Mouse (Mus musculus) myocyte (in vitro differentiated cells): ENCODE measurements around the gene 2300002M23Rik. TPM values are rescaled to one million over a fixed set of nuclear protein-coding genes. Genes with fewer than 3 reads are reported as not detected.

ENCODE experiments used
- H3K27me3 ChIP-seq: one replicate; pipeline ENCODE4 v1.6.1; 2011; ENCODE audit not compliant: control insufficient read depth, insufficient read depth, insufficient read length
- H3K36me3 ChIP-seq: one replicate; pipeline ENCODE4 v1.6.1; 2011; ENCODE audit not compliant: control insufficient read depth, insufficient read depth
- H3K4me2 ChIP-seq: one replicate; pipeline ENCODE4 v1.6.1; 2011; ENCODE audit warnings: low read depth, control low read depth
- H3K4me3 ChIP-seq: one replicate; pipeline ENCODE4 v1.5.1; 2011; ENCODE audit warnings: mild to moderate bottlenecking, control low read depth, moderate library complexity
- H3K79me2 ChIP-seq: one replicate; pipeline ENCODE4 v1.6.1; 2011; ENCODE audit not compliant: control insufficient read depth, insufficient read depth
- H3ac ChIP-seq: one replicate; pipeline ENCODE4 v1.6.1; 2011; ENCODE audit not compliant: control insufficient read depth, insufficient read length
- CEBPB ChIP-seq: IDR thresholded peaks from 2 replicates; pipeline ENCODE4 v1.6.1; 2011; ENCODE audit warnings: mild to moderate bottlenecking, moderate library complexity; ENCODE audit not compliant: poor library complexity, insufficient read depth, severe bottlenecking
- E2F4 ChIP-seq: IDR thresholded peaks from one replicate; pipeline ENCODE4 v1.6.1; 2011; ENCODE audit warnings: mild to moderate bottlenecking, control low read depth, moderate library complexity; ENCODE audit not compliant: insufficient read depth
- MAX ChIP-seq: IDR thresholded peaks from one replicate; pipeline ENCODE4 v1.6.1; 2011; ENCODE audit warnings: low read depth, mild to moderate bottlenecking, control low read depth
- MYOD1 ChIP-seq, 3 experiments: IDR thresholded peaks; one replicate each; pipeline ENCODE4 v1.6.1; 2011; ENCODE audit warnings: control low read depth in 2 of 3, low read depth in 2 of 3, mild to moderate bottlenecking in 2 of 3, moderate library complexity in 1 of 3; ENCODE audit not compliant: insufficient read length in 2 of 3, control insufficient read depth in 1 of 3
- MYOG ChIP-seq, 3 experiments: IDR thresholded peaks; one replicate each; pipeline ENCODE4 v1.6.1; 2011; ENCODE audit warnings: control low read depth in 2 of 3, low read depth in 2 of 3, mild to moderate bottlenecking in 2 of 3; ENCODE audit not compliant: insufficient read length in 2 of 3, control insufficient read depth in 1 of 3, insufficient read depth in 1 of 3
- POLR2A ChIP-seq: IDR thresholded peaks from one replicate; pipeline ENCODE4 v1.6.1; 2011; ENCODE audit warnings: low read depth, mild to moderate bottlenecking, control low read depth, moderate library complexity; ENCODE audit not compliant: insufficient read length
- POLR2AphosphoS2 ChIP-seq: IDR thresholded peaks from one replicate; pipeline ENCODE4 v1.6.1; 2011; ENCODE audit warnings: low read depth, control low read depth; ENCODE audit not compliant: insufficient read length
- REST ChIP-seq: IDR thresholded peaks from one replicate; pipeline ENCODE4 v1.6.1; 2011; ENCODE audit warnings: mild to moderate bottlenecking, control low read depth, moderate library complexity; ENCODE audit not compliant: insufficient read depth, insufficient read length
- SRF ChIP-seq: IDR thresholded peaks from one replicate; pipeline ENCODE4 v1.6.1; 2011; ENCODE audit warnings: low read depth; ENCODE audit not compliant: control insufficient read depth, insufficient read length
- TCF12 ChIP-seq: IDR thresholded peaks from one replicate; pipeline ENCODE4 v1.6.1; 2011; ENCODE audit warnings: mild to moderate bottlenecking, control low read depth; ENCODE audit not compliant: poor library complexity, insufficient read depth, severe bottlenecking
- TCF3 ChIP-seq: IDR thresholded peaks from one replicate; pipeline ENCODE4 v1.6.1; 2011; ENCODE audit warnings: low read depth, control low read depth; ENCODE audit not compliant: insufficient read length
- USF1 ChIP-seq: IDR thresholded peaks from one replicate; pipeline ENCODE4 v1.6.1; 2011; ENCODE audit warnings: low read depth, mild to moderate bottlenecking, control low read depth, moderate library complexity
- polyA plus RNA-seq: library from polyadenylated mRNA; unstranded; fragments of >200 nt; fragmentation: generic; extraction: Trizol; gene quantifications from one replicate; pipeline ENCODE4 v1.2.1, GENCODE M21; 2012; ENCODE audit warnings: missing spikeins

Gene 2300002M23Rik
- polyA plus RNA-seq, 1 experiment, result not detected

DNA sequence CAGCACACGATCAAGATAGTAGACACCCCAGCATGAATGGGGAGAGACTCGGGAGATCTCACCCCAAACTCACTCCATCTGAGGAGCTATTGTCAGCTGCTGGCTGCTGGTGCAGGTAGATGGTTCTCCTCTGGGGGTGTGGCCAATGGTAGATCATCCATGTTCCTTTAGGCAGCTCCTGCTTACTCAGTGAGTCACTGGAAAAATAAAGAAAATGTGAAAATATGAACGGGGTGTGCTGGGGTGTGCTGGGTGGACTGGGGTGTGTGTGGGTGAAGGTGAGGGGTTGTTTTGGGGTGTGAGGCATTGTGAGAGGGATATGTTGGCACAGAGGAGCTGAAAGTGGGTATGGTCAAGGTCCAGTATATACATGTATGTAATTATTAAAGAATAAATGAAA lies 30.1 kb downstream of the 2300002M23Rik start:
- no peaks in the 10 kb centered on the region for H3K27me3 ChIP-seq
- no peaks in the 10 kb centered on the region for H3K79me2 ChIP-seq
- H3K36me3 ChIP-seq, result no peaks in the 10 kb centered on the region
- no peak overlapping the region for H3ac ChIP-seq
- TF ChIP-seq MYOD1 (IDR thresholded peaks at IDR 0.05; ENCODE audit: control insufficient read depth in 1 of 3, insufficient read length in 2 of 3, low read depth in 2 of 3), result no peak
- no peak for TF ChIP-seq REST
- TF ChIP-seq SRF, result no peak
- TF ChIP-seq POLR2A, result no peak
- TF ChIP-seq TCF3, result no peak
- no peak for TF ChIP-seq CEBPB
- no peak for TF ChIP-seq MYOG (IDR thresholded peaks at IDR 0.05; ENCODE audit: control insufficient read depth in 1 of 3, insufficient read depth in 1 of 3, insufficient read length in 2 of 3, low read depth in 2 of 3)
- TF ChIP-seq E2F4, result no peak
- TF ChIP-seq USF1, result no peak
- no peak for TF ChIP-seq TCF12
- no peak for TF ChIP-seq MAX
- H3K4me3 ChIP-seq, result no peak overlapping the region
- no peak overlapping the region for H3K4me2 ChIP-seq

DNA sequence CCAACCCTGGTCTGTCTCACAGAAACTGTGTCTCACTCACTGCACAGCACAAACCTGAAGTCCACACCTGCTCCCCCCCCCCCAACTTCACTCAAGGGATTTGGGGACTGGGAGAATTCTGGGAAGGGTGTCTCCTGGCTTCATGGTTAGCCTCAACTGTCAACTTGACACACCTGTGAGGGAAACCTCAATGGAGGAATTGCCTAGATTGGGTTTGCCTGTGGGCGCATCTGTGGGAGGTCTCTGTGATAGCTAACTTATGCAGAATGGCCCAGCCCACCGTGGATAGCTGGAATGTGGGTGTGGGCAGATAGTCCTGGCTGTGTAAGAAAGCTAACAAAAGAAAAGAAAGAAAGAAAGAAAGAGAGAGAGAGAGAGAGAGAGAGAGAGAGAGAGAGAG lies 34.0 kb downstream of the 2300002M23Rik start, which contains the start of gene Sfta2:
TSS of gene Sfta2 (plus strand) at position 301 of the 400 bp plus-strand sequence.
- TF ChIP-seq TCF12 (no peak), MYOG (IDR thresholded peaks at IDR 0.05; ENCODE audit: control insufficient read depth in 1 of 3, insufficient read depth in 1 of 3, insufficient read length in 2 of 3, low read depth in 2 of 3) (no peak), MYOD1 (IDR thresholded peaks at IDR 0.05; ENCODE audit: control insufficient read depth in 1 of 3, insufficient read length in 2 of 3, low read depth in 2 of 3) (no peak), REST (no peak), TCF3 (no peak), SRF (no peak), MAX (no peak), E2F4 (no peak), USF1 (no peak), CEBPB (no peak), POLR2A (no peak), POLR2AphosphoS2 (no peak)
- Histone ChIP-seq H3K27me3 (no peaks in the 10 kb centered on the region), H3ac (no peak within 1 kb of the TSS), H3K79me2 (no peaks in the 10 kb centered on the region), H3K36me3 (no peaks in the 10 kb centered on the region), H3K4me3 (no peak within 1 kb of the TSS), H3K4me2 (no peak within 1 kb of the TSS)

- Histone ChIP-seq H3K79me2 (no peaks in the 10 kb centered on the region), H3K4me3 (no peak overlapping the region), H3ac (no peak overlapping the region), H3K4me2 (no peak overlapping the region), H3K27me3 (no peaks in the 10 kb centered on the region), H3K36me3 (no peaks in the 10 kb centered on the region)
- TF ChIP-seq REST (no peak), CEBPB (no peak), USF1 (no peak), E2F4 (no peak)
These were observed 34.6 kb downstream of the 2300002M23Rik start for GRCm38 (mm10) chr17:35601736-35602354.

GRCm38 (mm10) chr17:35617127-35617526 lies 49.9 kb downstream of the 2300002M23Rik start:
- TF ChIP-seq CEBPB (no peak), MYOD1 (IDR thresholded peaks at IDR 0.05; ENCODE audit: control insufficient read depth in 1 of 3, insufficient read length in 2 of 3, low read depth in 2 of 3) (no peak), MYOG (IDR thresholded peaks at IDR 0.05; ENCODE audit: control insufficient read depth in 1 of 3, insufficient read depth in 1 of 3, insufficient read length in 2 of 3, low read depth in 2 of 3) (no peak), USF1 (no peak), TCF12 (no peak), TCF3 (no peak), POLR2A (no peak), POLR2AphosphoS2 (no peak), E2F4 (no peak), SRF (no peak), REST (no peak), MAX (no peak)
- Histone ChIP-seq H3K4me3 (no peak overlapping the region), H3ac (no peak overlapping the region)

More at GRCm38 (mm10) chr17:35617127-35617526, 49.9 kb downstream of the 2300002M23Rik start:
- Histone ChIP-seq H3K79me2 (no peaks in the 10 kb centered on the region), H3K4me2 (no peak overlapping the region), H3K36me3 (no peaks in the 10 kb centered on the region), H3K27me3 (peaks cover 25% of the 10 kb centered on the region)

Other genes starting within 250 kb of the 2300002M23Rik start
- 6.6 TPM for gene H2-Q1, start 247.0 kb upstream of the 2300002M23Rik start, polyA plus RNA-seq
- gene H2-Q2, start 225.2 kb upstream of the 2300002M23Rik start, polyA plus RNA-seq, result 0.17 TPM
- gene H2-Q4, start 187.8 kb upstream of the 2300002M23Rik start, polyA plus RNA-seq, result 8.3 TPM
- not detected for gene H2-Q6, start 142.6 kb upstream of the 2300002M23Rik start, polyA plus RNA-seq
- gene H2-Q7, start 128.3 kb upstream of the 2300002M23Rik start, polyA plus RNA-seq, result 0.06 TPM
- gene H2-Q10, start 97.4 kb upstream of the 2300002M23Rik start, polyA plus RNA-seq, result 0.02 TPM
- not detected for gene Pou5f1, start 61.4 kb upstream of the 2300002M23Rik start, polyA plus RNA-seq
- gene Tcf19, start 50.6 kb upstream of the 2300002M23Rik start, polyA plus RNA-seq, result 11.1 TPM
- 8.8 TPM for gene Cchcr1, start 50.4 kb upstream of the 2300002M23Rik start, polyA plus RNA-seq
- gene Psors1c2, start 34.2 kb upstream of the 2300002M23Rik start, polyA plus RNA-seq, result 0.07 TPM
- 55.4 TPM for gene Cdsn, start 15.3 kb upstream of the 2300002M23Rik start, polyA plus RNA-seq
- gene Sfta2, start 34.1 kb downstream of the 2300002M23Rik start, polyA plus RNA-seq, result not detected
- not detected for gene Gm9573, start 59.2 kb downstream of the 2300002M23Rik start, polyA plus RNA-seq
- gene Mucl3, start 76.2 kb downstream of the 2300002M23Rik start, polyA plus RNA-seq, result 0.05 TPM
- gene Vars2, start 100.1 kb downstream of the 2300002M23Rik start, polyA plus RNA-seq, result 13.7 TPM
- 27.4 TPM for gene Gtf2h4, start 106.3 kb downstream of the 2300002M23Rik start, polyA plus RNA-seq
- 65.6 TPM for gene Ddr1, start 137.2 kb downstream of the 2300002M23Rik start, polyA plus RNA-seq